Mouse (Mus musculus): ENCODE measurements around the gene Eogt. TPM values are rescaled to one million over a fixed set of nuclear protein-coding genes. Genes with fewer than 3 reads are reported as not detected.

Gene Eogt
- 7.9 and 10.1 TPM in 2 replicates for polyA plus RNA-seq (2014; fragmentation: Nextera tagmentation; extraction: Ambion mirVana)

DNA sequence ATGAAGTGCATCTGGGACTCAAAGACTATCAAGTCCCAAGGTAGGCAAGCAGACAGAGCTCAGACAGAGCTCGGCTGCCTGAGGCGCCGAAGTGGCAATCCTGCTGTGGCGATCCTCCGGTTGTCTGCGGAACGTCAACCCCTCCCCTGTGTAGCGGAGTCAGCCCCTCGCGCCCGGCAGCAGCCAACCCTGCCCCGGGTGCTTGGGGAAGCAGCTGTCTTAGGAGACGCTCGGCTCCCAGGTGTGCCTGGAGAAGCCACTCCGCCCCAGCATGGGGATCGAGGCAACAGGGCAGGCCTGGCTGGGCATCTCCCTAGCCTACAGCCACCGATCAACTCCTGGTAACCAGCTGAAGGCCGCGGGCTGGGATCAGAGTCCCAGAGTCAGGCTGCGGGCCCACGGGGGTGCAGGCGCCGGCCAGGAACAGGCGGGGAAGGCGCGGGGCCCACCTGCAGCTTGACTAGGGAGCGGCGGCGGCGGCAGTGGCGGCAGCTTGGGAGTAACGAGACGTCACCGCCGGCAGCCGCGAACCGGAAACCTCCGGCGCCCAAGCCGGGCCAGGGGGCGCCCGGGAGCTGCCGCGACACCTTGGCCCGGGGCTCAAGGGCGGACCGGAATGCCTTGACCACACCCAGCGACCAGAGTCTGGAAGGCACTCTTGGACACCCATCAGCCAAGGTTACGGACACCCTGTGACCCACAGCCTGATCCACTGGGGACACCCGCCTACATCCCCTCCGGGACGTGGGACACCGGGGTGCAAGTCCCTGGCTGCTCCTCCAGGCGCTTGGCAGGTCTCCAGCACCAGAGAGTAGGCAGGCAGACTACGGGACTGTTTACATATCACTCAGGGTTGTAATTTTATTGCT, at the start of gene Eogt:
Eogt (minus strand) TSS at position 800 of the 869 bp plus-strand sequence.
- ATAC-seq (ENCODE audit: low read depth) (peak; percentile 75), DNase-seq (ENCODE audit: low spot score) (peak; percentile 74)
- H3K27me3 ChIP-seq (replicated peaks; ENCODE audit: control insufficient read depth, insufficient read depth, low read length) = no peaks in the 10 kb centered on the region
- peaks cover 19% of the 10 kb centered on the region for H3K4me1 ChIP-seq (ENCODE audit: control insufficient read depth, insufficient read depth, low read length)
- H3K9ac ChIP-seq (ENCODE audit: low read depth, low read length) = peak within 1 kb of the TSS; percentile 87
- peaks cover 2% of the 10 kb centered on the region; the same call in 1 of the 2 replicates for H3K36me3 ChIP-seq (ENCODE audit: control insufficient read depth, insufficient read depth, low read length)
- peak within 1 kb of the TSS; percentile 99 for H3K4me2 ChIP-seq (ENCODE audit: low read depth, low read length)
- H3K27ac ChIP-seq (replicated peaks; ENCODE audit: low read depth, low read length) = peak within 1 kb of the TSS; percentile 87
- WGBS = 2% methylated on average over 24 of the region's 56 CpGs
- H3K9me3 ChIP-seq (ENCODE audit: control insufficient read depth, low read length) = no peaks in the 10 kb centered on the region
- peak within 1 kb of the TSS; percentile 76 for H3K4me3 ChIP-seq (ENCODE audit: low read depth, low read length)

DNA sequence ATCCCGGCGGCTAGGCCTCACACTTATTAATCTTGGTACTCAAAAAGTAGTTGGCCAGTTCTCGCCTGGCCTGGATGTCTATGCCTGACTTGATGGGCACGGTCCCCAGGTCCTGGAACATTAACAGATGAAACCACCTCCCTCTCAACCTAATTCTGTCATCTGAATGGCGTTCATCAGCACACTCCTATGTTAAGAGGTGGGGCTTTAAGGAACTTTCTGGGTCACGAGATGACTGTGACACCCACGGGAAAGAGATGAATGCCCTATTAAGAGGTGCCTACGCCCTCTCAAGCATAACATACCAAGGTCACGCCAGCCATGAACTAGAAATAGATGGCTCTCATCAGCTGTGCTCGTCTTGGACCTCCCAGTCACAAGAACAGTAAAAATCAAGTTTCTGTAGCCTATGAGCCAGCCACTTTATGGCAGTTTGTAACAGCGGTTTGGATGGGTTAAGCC, 30.4 kb upstream of the Eogt start:
- Histone ChIP-seq H3K9ac (ENCODE audit: low read depth, low read length) (peak overlapping the region; percentile 94), H3K4me1 (ENCODE audit: control insufficient read depth, insufficient read depth, low read length) (peaks cover 12% of the 10 kb centered on the region), H3K4me3 (ENCODE audit: low read depth, low read length) (peak overlapping the region; percentile 99), H3K36me3 (ENCODE audit: control insufficient read depth, insufficient read depth, low read length) (peaks cover 27% of the 10 kb centered on the region), H3K9me3 (ENCODE audit: control insufficient read depth, low read length) (no peaks in the 10 kb centered on the region), H3K27ac (replicated peaks; ENCODE audit: low read depth, low read length) (peak overlapping the region; percentile 93), H3K27me3 (replicated peaks; ENCODE audit: control insufficient read depth, insufficient read depth, low read length) (no peaks in the 10 kb centered on the region), H3K4me2 (ENCODE audit: low read depth, low read length) (peak overlapping the region; percentile 60)
- DNase-seq (ENCODE audit: low spot score) (peak; percentile 51), ATAC-seq (ENCODE audit: low read depth) (peak; percentile 66)
- 9% methylated on average over 11 of the region's 11 CpGs for WGBS

DNA sequence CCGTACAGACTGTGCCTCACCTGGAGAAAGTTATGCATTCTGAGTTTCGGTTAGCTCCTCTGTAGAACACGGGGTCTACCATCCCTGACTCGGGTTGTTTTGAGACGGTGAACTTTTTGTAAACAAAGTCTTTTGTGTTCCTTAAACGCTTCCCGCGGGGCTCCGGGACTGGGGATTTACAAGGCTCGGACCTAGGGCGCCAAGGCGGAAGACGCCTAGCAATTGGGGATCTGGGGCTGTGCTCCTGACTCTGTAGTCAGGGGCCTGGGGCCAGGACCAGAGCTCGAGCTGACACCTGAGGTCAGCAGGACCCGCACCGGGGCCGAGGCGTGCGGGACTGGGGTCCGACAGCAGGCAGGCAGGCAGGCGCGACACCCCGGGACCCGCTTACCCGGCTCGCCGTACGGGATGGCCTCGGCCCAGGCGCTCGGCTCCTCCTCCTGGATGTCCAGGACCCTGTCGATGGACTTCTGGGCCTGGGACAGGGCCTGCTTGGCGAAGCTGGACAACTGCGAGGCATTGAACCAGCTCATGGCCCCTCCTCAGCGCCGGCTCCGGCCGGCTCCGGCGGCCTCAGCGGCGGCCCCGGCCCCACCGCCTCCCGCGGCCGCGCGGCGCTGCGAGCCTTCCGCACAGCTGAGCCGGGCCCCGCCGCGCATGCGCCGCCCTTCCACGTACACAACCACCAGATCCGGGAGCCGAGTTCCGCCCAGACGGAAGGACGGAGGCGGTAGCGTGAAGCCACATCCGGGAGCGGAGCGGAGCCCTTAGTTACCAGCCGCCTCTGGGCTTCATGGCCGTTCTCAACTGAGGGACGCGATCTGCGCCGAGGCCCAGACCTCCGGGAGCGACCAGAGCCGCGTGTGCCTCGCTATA, 29.7 kb upstream of the Eogt start, which contains the start of gene Tmf1:
Tmf1 (minus strand) TSS at position 632 of the 876 bp plus-strand sequence.
- H3K27ac ChIP-seq (replicated peaks; ENCODE audit: low read depth, low read length) = peak within 1 kb of the TSS; percentile 93
- H3K9me3 ChIP-seq (ENCODE audit: control insufficient read depth, low read length) = no peaks in the 10 kb centered on the region
- H3K9ac ChIP-seq (ENCODE audit: low read depth, low read length) = peak within 1 kb of the TSS; percentile 94
- peak within 1 kb of the TSS; percentile 99 for H3K4me3 ChIP-seq (ENCODE audit: low read depth, low read length)
- peak within 1 kb of the TSS; percentile 60 for H3K4me2 ChIP-seq (ENCODE audit: low read depth, low read length)
- WGBS = 0% methylated on average over 54 of the region's 80 CpGs
- ATAC-seq (ENCODE audit: low read depth) (peak; percentile 98), DNase-seq (ENCODE audit: low spot score) (peak; percentile 98)
- peaks cover 12% of the 10 kb centered on the region for H3K4me1 ChIP-seq (ENCODE audit: control insufficient read depth, insufficient read depth, low read length)
- H3K27me3 ChIP-seq (replicated peaks; ENCODE audit: control insufficient read depth, insufficient read depth, low read length) = no peaks in the 10 kb centered on the region
- H3K36me3 ChIP-seq (ENCODE audit: control insufficient read depth, insufficient read depth, low read length) = peaks cover 23% of the 10 kb centered on the region

DNA sequence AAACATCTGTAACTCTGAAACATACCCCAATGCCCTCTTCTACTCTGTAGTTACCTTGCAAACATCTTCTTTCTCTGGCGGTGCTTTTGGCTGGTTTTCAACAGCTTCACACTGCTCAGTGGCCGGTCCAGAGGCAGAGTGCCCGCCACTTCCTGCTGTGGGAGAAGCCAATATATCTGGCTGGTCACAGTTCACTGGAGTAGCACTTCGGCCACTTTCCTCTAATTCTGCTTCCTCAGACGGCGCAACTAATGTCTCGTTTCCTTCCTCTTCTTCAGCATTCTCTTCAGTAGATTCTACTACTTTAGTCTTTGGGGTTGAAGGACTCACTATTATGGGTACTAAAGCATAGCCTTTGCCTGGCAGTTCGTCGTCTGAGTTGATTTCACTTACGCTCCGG, 26.7 kb upstream of the Eogt start:
- H3K27me3 ChIP-seq (replicated peaks; ENCODE audit: control insufficient read depth, insufficient read depth, low read length) = no peaks in the 10 kb centered on the region
- no peak for ATAC-seq (ENCODE audit: low read depth)
- no peak overlapping the region for H3K4me2 ChIP-seq (ENCODE audit: low read depth, low read length)
- H3K27ac ChIP-seq (replicated peaks; ENCODE audit: low read depth, low read length) = no peak overlapping the region
- WGBS = 73% methylated on average over 11 of the region's 11 CpGs
- H3K4me1 ChIP-seq (ENCODE audit: control insufficient read depth, insufficient read depth, low read length) = peaks cover 12% of the 10 kb centered on the region
- DNase-seq (ENCODE audit: low spot score) = no peak
- no peak overlapping the region for H3K4me3 ChIP-seq (ENCODE audit: low read depth, low read length)
- no peaks in the 10 kb centered on the region for H3K9me3 ChIP-seq (ENCODE audit: control insufficient read depth, low read length)
- no peak overlapping the region for H3K9ac ChIP-seq (ENCODE audit: low read depth, low read length)
- H3K36me3 ChIP-seq (ENCODE audit: control insufficient read depth, insufficient read depth, low read length) = peaks cover 40% of the 10 kb centered on the region

DNA sequence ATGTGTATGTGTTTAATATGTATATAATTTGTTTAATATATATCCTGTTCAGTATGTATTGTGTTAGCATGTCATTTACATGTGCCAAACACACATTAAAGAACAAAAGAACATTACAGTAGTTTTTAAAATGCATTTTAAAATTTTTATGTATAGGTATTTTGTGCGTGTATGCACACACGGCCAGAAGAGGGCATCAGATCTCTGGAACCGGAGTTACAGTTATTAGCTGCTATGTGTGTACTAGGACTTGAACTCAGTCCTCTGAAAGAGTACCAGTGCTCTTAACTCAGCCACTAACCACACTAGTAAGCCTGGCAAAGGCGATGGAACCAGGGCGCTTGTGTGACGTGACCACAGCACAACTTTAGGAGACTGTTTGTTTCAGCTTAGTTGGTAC, 1.2 kb upstream of the Eogt start:
- WGBS = 76% methylated on average over 6 of the region's 6 CpGs
- no peak for DNase-seq (ENCODE audit: low spot score)

DNA sequence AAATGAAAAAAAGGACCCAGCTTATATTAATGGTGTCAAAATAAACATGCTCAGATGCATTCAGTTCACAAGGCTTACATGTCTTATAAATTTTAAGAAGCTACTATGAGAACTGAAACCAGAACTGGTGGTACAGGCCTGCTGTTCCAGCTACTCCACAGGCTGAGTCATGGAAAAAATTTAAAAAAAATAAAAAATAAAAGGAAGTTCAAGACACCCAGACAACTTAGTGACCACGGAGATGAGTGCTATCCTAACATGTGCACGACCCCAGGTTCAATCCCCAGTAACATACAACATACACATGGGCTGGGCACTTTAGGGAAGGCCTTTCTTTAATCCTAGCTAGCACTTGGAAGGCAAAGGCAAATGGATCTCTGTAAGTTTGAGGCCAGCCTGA, 739 bp upstream of the Eogt start:
- Histone ChIP-seq H3K4me2 (ENCODE audit: low read depth, low read length) (0 out of 2 replicates have a peak overlapping the region, but pooled peaks have one; percentile 99), H3K27ac (replicated peaks; ENCODE audit: low read depth, low read length) (no peak overlapping the region), H3K27me3 (replicated peaks; ENCODE audit: control insufficient read depth, insufficient read depth, low read length) (no peaks in the 10 kb centered on the region), H3K4me3 (ENCODE audit: low read depth, low read length) (0 out of 2 replicates have a peak overlapping the region, but pooled peaks have one; percentile 76), H3K9me3 (ENCODE audit: control insufficient read depth, low read length) (no peaks in the 10 kb centered on the region), H3K4me1 (ENCODE audit: control insufficient read depth, insufficient read depth, low read length) (peaks cover 19% of the 10 kb centered on the region), H3K9ac (ENCODE audit: low read depth, low read length) (no peak overlapping the region), H3K36me3 (ENCODE audit: control insufficient read depth, insufficient read depth, low read length) (peaks cover 4% of the 10 kb centered on the region)
- 77% methylated on average over 2 of the region's 2 CpGs for WGBS
- DNase-seq (ENCODE audit: low spot score) (no peak), ATAC-seq (ENCODE audit: low read depth) (no peak)

More for the DNA sequence above, 1.2 kb upstream of the Eogt start:
- H3K27ac ChIP-seq (replicated peaks; ENCODE audit: low read depth, low read length) = no peak overlapping the region
- H3K36me3 ChIP-seq (ENCODE audit: control insufficient read depth, insufficient read depth, low read length) = peaks cover 4% of the 10 kb centered on the region
- H3K4me3 ChIP-seq (ENCODE audit: low read depth, low read length) = no peak overlapping the region
- H3K4me1 ChIP-seq (ENCODE audit: control insufficient read depth, insufficient read depth, low read length) = peaks cover 19% of the 10 kb centered on the region
- H3K9me3 ChIP-seq (ENCODE audit: control insufficient read depth, low read length) = no peaks in the 10 kb centered on the region
- no peak overlapping the region for H3K4me2 ChIP-seq (ENCODE audit: low read depth, low read length)
- H3K9ac ChIP-seq (ENCODE audit: low read depth, low read length) = no peak overlapping the region
- no peak for ATAC-seq (ENCODE audit: low read depth)
- no peaks in the 10 kb centered on the region for H3K27me3 ChIP-seq (replicated peaks; ENCODE audit: control insufficient read depth, insufficient read depth, low read length)

DNA sequence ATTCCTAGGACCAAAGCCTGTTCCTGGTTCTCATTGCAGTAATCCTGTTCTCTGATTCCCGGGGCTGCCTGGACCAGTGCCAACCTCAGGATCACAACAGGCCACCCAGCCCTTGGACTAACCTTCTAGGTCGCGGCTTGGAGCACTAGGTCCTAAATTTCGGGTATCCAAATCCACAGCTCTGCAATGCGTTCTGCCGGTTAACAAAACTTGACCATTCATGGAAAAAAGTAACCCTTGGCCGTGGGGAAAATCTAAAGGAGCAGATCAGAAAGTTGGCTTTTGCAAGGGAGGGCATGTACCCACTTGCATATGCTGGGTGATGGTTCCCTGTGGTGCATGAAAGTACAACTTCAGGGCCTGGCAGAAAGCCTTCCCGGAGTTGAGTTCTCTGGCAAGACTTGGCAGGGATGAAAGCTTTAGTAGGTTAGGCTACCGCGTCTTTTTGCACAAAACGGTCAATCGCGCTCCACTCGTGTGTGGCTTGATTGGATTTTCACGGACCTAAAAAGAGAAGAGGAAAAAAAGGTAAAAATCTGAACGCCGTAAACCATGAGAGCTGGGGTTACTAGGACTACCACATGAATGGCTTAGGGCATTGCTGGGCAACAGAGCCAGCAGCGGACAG, 1.1 kb downstream of the Eogt start:
- Histone ChIP-seq H3K4me3 (ENCODE audit: low read depth, low read length) (peak overlapping the region; percentile 76), H3K4me2 (ENCODE audit: low read depth, low read length) (peak overlapping the region; percentile 99), H3K9ac (ENCODE audit: low read depth, low read length) (peak overlapping the region; percentile 87), H3K4me1 (ENCODE audit: control insufficient read depth, insufficient read depth, low read length) (peaks cover 19% of the 10 kb centered on the region), H3K27me3 (replicated peaks; ENCODE audit: control insufficient read depth, insufficient read depth, low read length) (no peaks in the 10 kb centered on the region), H3K9me3 (ENCODE audit: control insufficient read depth, low read length) (no peaks in the 10 kb centered on the region), H3K27ac (replicated peaks; ENCODE audit: low read depth, low read length) (peak overlapping the region; percentile 87), H3K36me3 (ENCODE audit: control insufficient read depth, insufficient read depth, low read length) (no peaks in the 10 kb centered on the region; the same call in 1 of the 2 replicates)
- peak; percentile 42 for ATAC-seq (ENCODE audit: low read depth)
- WGBS = 6% methylated on average over 18 of the region's 18 CpGs
- peak; percentile 73 for DNase-seq (ENCODE audit: low spot score)

DNA sequence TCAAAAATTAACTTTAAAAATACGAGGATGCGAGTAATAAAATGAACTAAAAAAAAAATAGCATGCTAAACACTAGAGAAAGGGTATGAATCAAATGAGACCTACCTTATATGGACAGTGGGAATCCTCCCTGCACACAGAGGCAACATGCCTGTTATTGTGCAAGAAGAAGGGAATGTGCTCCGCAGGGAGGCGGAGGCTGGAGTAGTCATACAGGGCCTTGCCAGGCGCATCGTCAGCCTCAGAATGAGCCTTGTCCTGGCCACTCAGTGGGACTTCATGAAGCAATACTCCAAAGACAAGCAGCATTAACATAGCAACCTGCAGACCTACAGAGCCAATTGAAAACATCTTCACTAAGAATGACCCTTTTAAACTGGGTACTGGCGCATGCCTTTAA, 3.8 kb downstream of the Eogt start:
- Histone ChIP-seq H3K27ac (replicated peaks; ENCODE audit: low read depth, low read length) (no peak overlapping the region), H3K9ac (ENCODE audit: low read depth, low read length) (no peak overlapping the region), H3K4me1 (ENCODE audit: control insufficient read depth, insufficient read depth, low read length) (peaks cover 19% of the 10 kb centered on the region), H3K9me3 (ENCODE audit: control insufficient read depth, low read length) (no peaks in the 10 kb centered on the region), H3K4me2 (ENCODE audit: low read depth, low read length) (no peak overlapping the region), H3K4me3 (ENCODE audit: low read depth, low read length) (no peak overlapping the region), H3K27me3 (replicated peaks; ENCODE audit: control insufficient read depth, insufficient read depth, low read length) (no peaks in the 10 kb centered on the region), H3K36me3 (ENCODE audit: control insufficient read depth, insufficient read depth, low read length) (peaks cover 6% of the 10 kb centered on the region; the same call in 1 of the 2 replicates)
- ATAC-seq (ENCODE audit: low read depth) (no peak), DNase-seq (ENCODE audit: low spot score) (no peak)
- 91% methylated on average over 7 of the region's 7 CpGs for WGBS

Data from embryonic facial prominence, embryonic 14.5 days (tissue).